Mouse (Mus musculus): ENCODE results near the gene Sorbs1. TPM values are rescaled to one million over a fixed set of nuclear protein-coding genes. Genes with fewer than 3 reads are reported as not detected.

The Sorbs1 gene
- polyA plus RNA-seq, 1 experiment from 2014 or later = 97.2 TPM

GRCm38 (mm10) chr19:40356536-40357522, 156.8 kb downstream of the Sorbs1 start:
- Histone ChIP-seq H3K27ac (ENCODE audit: low read depth, low read length) (no peak overlapping the region), H3K4me2 (replicated peaks; ENCODE audit: low read depth, low read length) (no peak overlapping the region), H3K4me1 (replicated peaks; ENCODE audit: control insufficient read depth, insufficient read depth, low read length) (no peaks in the 10 kb centered on the region), H3K4me3 (ENCODE audit: low read depth, low read length) (no peak overlapping the region), H3K9me3 (ENCODE audit: control insufficient read depth, low read length) (no peaks in the 10 kb centered on the region), H3K27me3 (ENCODE audit: control insufficient read depth, insufficient read depth, low read length) (no peaks in the 10 kb centered on the region), H3K9ac (ENCODE audit: low read depth, low read length) (no peak overlapping the region), H3K36me3 (ENCODE audit: control insufficient read depth, insufficient read depth, low read length) (no peaks in the 10 kb centered on the region)
- 85% methylated on average over 15 of the region's 15 CpGs for WGBS
- no peak for ATAC-seq (ENCODE audit: low FRiP score)
- no peak for DNase-seq (ENCODE audit: low spot score)

- DNase-seq (ENCODE audit: low spot score) = no peak
- Histone ChIP-seq H3K4me3 (ENCODE audit: low read depth, low read length) (no peak overlapping the region), H3K9ac (ENCODE audit: low read depth, low read length) (no peak overlapping the region), H3K36me3 (ENCODE audit: control insufficient read depth, insufficient read depth, low read length) (no peaks in the 10 kb centered on the region), H3K4me1 (replicated peaks; ENCODE audit: control insufficient read depth, insufficient read depth, low read length) (0 out of 2 replicates have a peak, but pooled peaks cover 1% of the 10 kb centered on the region), H3K27ac (ENCODE audit: low read depth, low read length) (no peak overlapping the region), H3K9me3 (ENCODE audit: control insufficient read depth, low read length) (no peaks in the 10 kb centered on the region), H3K27me3 (ENCODE audit: control insufficient read depth, insufficient read depth, low read length) (no peaks in the 10 kb centered on the region), H3K4me2 (replicated peaks; ENCODE audit: low read depth, low read length) (no peak overlapping the region)
- ATAC-seq (ENCODE audit: low FRiP score) = no peak
- 86% methylated on average over 3 of the region's 3 CpGs for WGBS
Measured at GRCm38 (mm10) chr19:40355075-40355474, 158.5 kb downstream of the Sorbs1 start.

GRCm38 (mm10) chr19:40352006-40352405, 161.6 kb downstream of the Sorbs1 start:
- Histone ChIP-seq H3K27ac (ENCODE audit: low read depth, low read length) (no peak overlapping the region), H3K4me3 (ENCODE audit: low read depth, low read length) (no peak overlapping the region), H3K9me3 (ENCODE audit: control insufficient read depth, low read length) (no peaks in the 10 kb centered on the region), H3K36me3 (ENCODE audit: control insufficient read depth, insufficient read depth, low read length) (no peaks in the 10 kb centered on the region), H3K27me3 (ENCODE audit: control insufficient read depth, insufficient read depth, low read length) (no peaks in the 10 kb centered on the region), H3K4me1 (replicated peaks; ENCODE audit: control insufficient read depth, insufficient read depth, low read length) (0 out of 2 replicates have a peak, but pooled peaks cover 3% of the 10 kb centered on the region), H3K9ac (ENCODE audit: low read depth, low read length) (no peak overlapping the region), H3K4me2 (replicated peaks; ENCODE audit: low read depth, low read length) (no peak overlapping the region)
- no peak for DNase-seq (ENCODE audit: low spot score)
- no peak for ATAC-seq (ENCODE audit: low FRiP score)
- WGBS = 87% methylated on average over 14 of the region's 14 CpGs

GRCm38 (mm10) chr19:40350835-40351234, 162.7 kb downstream of the Sorbs1 start:
- no peak for ATAC-seq (ENCODE audit: low FRiP score)
- Histone ChIP-seq H3K4me1 (replicated peaks; ENCODE audit: control insufficient read depth, insufficient read depth, low read length) (0 out of 2 replicates have a peak, but pooled peaks cover 3% of the 10 kb centered on the region), H3K9me3 (ENCODE audit: control insufficient read depth, low read length) (no peaks in the 10 kb centered on the region), H3K9ac (ENCODE audit: low read depth, low read length) (no peak overlapping the region), H3K27ac (ENCODE audit: low read depth, low read length) (no peak overlapping the region), H3K4me2 (replicated peaks; ENCODE audit: low read depth, low read length) (no peak overlapping the region), H3K27me3 (ENCODE audit: control insufficient read depth, insufficient read depth, low read length) (no peaks in the 10 kb centered on the region), H3K4me3 (ENCODE audit: low read depth, low read length) (no peak overlapping the region), H3K36me3 (ENCODE audit: control insufficient read depth, insufficient read depth, low read length) (no peaks in the 10 kb centered on the region)
- WGBS = 92% methylated on average over 4 of the region's 4 CpGs
- no peak for DNase-seq (ENCODE audit: low spot score)

GRCm38 (mm10) chr19:40349713-40350671, 163.6 kb downstream of the Sorbs1 start:
- H3K4me1 ChIP-seq (replicated peaks; ENCODE audit: control insufficient read depth, insufficient read depth, low read length) = 0 out of 2 replicates have a peak, but pooled peaks cover 3% of the 10 kb centered on the region
- H3K27ac ChIP-seq (ENCODE audit: low read depth, low read length) = 0 out of 2 replicates have a peak overlapping the region, but pooled peaks have one; percentile 30
- DNase-seq (ENCODE audit: low spot score) (no peak), ATAC-seq (ENCODE audit: low FRiP score) (peak; percentile 68)
- 0 out of 2 replicates have a peak overlapping the region, but pooled peaks have one; percentile 24 for H3K4me2 ChIP-seq (replicated peaks; ENCODE audit: low read depth, low read length)
- H3K9me3 ChIP-seq (ENCODE audit: control insufficient read depth, low read length) = no peaks in the 10 kb centered on the region
- H3K36me3 ChIP-seq (ENCODE audit: control insufficient read depth, insufficient read depth, low read length) = no peaks in the 10 kb centered on the region
- no peaks in the 10 kb centered on the region for H3K27me3 ChIP-seq (ENCODE audit: control insufficient read depth, insufficient read depth, low read length)
- WGBS = 32% methylated on average over 16 of the region's 16 CpGs
- H3K4me3 ChIP-seq (ENCODE audit: low read depth, low read length) = no peak overlapping the region
- no peak overlapping the region for H3K9ac ChIP-seq (ENCODE audit: low read depth, low read length)

- Histone ChIP-seq H3K4me2 (replicated peaks; ENCODE audit: low read depth, low read length) (no peak overlapping the region), H3K4me3 (ENCODE audit: low read depth, low read length) (no peak overlapping the region), H3K27ac (ENCODE audit: low read depth, low read length) (no peak overlapping the region), H3K4me1 (replicated peaks; ENCODE audit: control insufficient read depth, insufficient read depth, low read length) (0 out of 2 replicates have a peak, but pooled peaks cover 3% of the 10 kb centered on the region), H3K9me3 (ENCODE audit: control insufficient read depth, low read length) (no peaks in the 10 kb centered on the region), H3K27me3 (ENCODE audit: control insufficient read depth, insufficient read depth, low read length) (no peaks in the 10 kb centered on the region), H3K36me3 (ENCODE audit: control insufficient read depth, insufficient read depth, low read length) (no peaks in the 10 kb centered on the region), H3K9ac (ENCODE audit: low read depth, low read length) (no peak overlapping the region)
- WGBS = 72% methylated on average over 3 of the region's 3 CpGs
- DNase-seq (ENCODE audit: low spot score) (no peak), ATAC-seq (ENCODE audit: low FRiP score) (no peak)
Measured at GRCm38 (mm10) chr19:40349281-40349680, 164.3 kb downstream of the Sorbs1 start.

- Histone ChIP-seq H3K4me2 (replicated peaks; ENCODE audit: low read depth, low read length) (no peak overlapping the region), H3K27me3 (ENCODE audit: control insufficient read depth, insufficient read depth, low read length) (no peaks in the 10 kb centered on the region), H3K4me1 (replicated peaks; ENCODE audit: control insufficient read depth, insufficient read depth, low read length) (0 out of 2 replicates have a peak, but pooled peaks cover 3% of the 10 kb centered on the region), H3K36me3 (ENCODE audit: control insufficient read depth, insufficient read depth, low read length) (no peaks in the 10 kb centered on the region), H3K9ac (ENCODE audit: low read depth, low read length) (no peak overlapping the region), H3K4me3 (ENCODE audit: low read depth, low read length) (no peak overlapping the region), H3K27ac (ENCODE audit: low read depth, low read length) (no peak overlapping the region), H3K9me3 (ENCODE audit: control insufficient read depth, low read length) (no peaks in the 10 kb centered on the region)
- no peak for DNase-seq (ENCODE audit: low spot score)
- no peak for ATAC-seq (ENCODE audit: low FRiP score)
- 53% methylated on average over 2 of the region's 2 CpGs for WGBS
Measured at GRCm38 (mm10) chr19:40348652-40349051, 164.9 kb downstream of the Sorbs1 start.

- no peak overlapping the region for H3K4me3 ChIP-seq (ENCODE audit: low read depth, low read length)
- H3K9me3 ChIP-seq (ENCODE audit: control insufficient read depth, low read length) = no peaks in the 10 kb centered on the region
- 69% methylated on average over 7 of the region's 7 CpGs for WGBS
- H3K9ac ChIP-seq (ENCODE audit: low read depth, low read length) = no peak overlapping the region
- no peaks in the 10 kb centered on the region for H3K36me3 ChIP-seq (ENCODE audit: control insufficient read depth, insufficient read depth, low read length)
- no peak overlapping the region for H3K27ac ChIP-seq (ENCODE audit: low read depth, low read length)
- H3K4me2 ChIP-seq (replicated peaks; ENCODE audit: low read depth, low read length) = no peak overlapping the region
- ATAC-seq (ENCODE audit: low FRiP score) (no peak), DNase-seq (ENCODE audit: low spot score) (no peak)
- 0 out of 2 replicates have a peak, but pooled peaks cover 3% of the 10 kb centered on the region for H3K4me1 ChIP-seq (replicated peaks; ENCODE audit: control insufficient read depth, insufficient read depth, low read length)
- H3K27me3 ChIP-seq (ENCODE audit: control insufficient read depth, insufficient read depth, low read length) = no peaks in the 10 kb centered on the region
Measured at GRCm38 (mm10) chr19:40348175-40348574, 165.4 kb downstream of the Sorbs1 start.

All from hindbrain, embryonic 11.5 days (tissue).